Mouse (Mus musculus): ENCODE data around the gene RPS10-NUDT3.
"Not testable (repeated sequence)": the region's sequence is repeated elsewhere in the genome, so short reads cannot be mapped to it uniquely, and the experiment has no call there.

The RPS10-NUDT3 gene

DNA sequence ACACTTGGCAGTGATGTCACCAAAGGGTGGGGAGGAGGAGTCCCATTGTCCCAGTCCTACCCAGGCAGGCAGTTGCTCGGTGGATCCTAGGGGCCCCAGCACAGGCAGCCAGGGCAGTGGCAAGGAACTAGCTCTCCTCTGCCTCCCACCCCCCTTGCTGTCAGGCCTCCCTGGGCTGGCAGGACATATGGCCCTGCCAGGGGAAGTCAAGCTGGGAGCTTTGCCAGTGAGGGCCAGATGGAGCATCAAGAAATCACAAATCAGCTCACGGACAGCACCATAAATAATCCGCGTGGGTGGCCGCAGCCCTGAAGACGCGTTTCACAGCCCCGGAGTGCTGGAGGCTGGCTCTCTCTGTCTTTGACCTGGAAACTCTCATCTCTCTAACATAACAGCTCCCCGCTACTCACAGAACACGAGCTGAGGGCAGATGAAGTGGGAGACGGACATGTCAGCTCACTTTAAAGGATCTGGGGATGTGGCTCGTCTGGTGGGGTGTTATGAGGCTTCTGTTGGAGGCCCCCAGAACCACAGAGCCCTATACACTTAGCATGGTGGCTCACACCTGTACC lies 7.6 kb upstream of the RPS10-NUDT3 start:
- DNase-seq (ENCODE audit: low read depth, low spot score) = no peak

DNA sequence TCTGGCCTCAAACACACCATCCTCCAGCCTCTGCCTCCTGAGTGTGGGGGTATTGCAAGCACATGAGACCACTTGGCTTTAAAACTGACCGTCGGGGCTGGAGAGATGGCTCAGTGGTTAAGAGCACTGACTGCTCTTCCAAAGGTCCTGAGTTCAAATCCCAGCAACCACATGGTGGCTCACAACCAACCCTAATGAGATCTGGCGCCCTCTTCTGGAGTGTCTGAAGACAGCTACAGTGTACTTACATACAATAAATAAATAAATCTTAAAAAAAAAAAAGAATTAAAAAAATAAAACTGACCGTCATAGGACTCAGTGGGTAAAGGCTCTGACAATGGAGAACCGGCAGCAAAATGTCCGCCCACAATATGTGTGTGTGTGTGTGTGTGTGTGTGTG lies 4.8 kb upstream of the RPS10-NUDT3 start:
- not testable (repeated sequence) for DNase-seq (ENCODE audit: low read depth, low spot score)

DNA sequence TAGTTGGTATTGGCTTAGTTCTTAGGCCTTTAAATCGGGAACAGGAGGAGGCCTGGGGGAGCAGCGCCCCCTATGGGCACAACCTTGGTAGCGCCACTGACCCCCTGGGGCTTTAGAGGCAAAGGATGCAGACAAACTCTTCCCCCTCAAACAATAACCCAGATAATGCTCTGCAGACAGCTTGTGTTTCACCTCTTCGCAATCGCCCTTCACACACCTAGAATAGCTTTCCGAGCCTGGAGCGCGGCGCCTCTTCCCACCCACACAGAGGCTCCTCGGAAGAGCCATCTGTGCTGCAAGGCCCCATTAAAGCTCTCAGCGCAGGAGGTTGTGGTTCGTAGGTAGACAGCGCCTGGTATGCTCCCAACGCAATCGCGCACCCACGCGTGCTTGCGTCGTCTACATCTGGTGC lies 3.9 kb upstream of the RPS10-NUDT3 start:
- DNase-seq (ENCODE audit: low read depth, low spot score) = no peak

DNA sequence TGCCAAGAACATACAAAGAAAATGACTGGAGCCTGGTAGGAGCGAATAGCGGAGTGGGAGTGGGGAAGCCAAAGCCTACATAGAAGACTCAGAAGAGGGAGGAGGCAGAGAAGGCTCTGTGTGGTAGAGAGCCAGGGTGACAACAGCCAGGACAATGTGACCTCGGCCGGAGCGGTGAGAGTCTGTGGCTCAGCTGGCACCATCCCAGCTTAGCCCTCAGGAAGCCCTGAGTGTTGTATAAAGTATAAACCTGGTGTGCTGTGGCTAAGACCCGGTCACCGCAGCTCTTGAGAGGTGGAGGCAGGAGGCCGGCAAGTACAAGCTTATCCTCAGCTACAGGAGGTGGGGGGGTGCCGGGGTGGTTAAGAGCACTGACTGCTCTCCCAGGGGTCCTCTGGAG lies 2.3 kb upstream of the RPS10-NUDT3 start:
- DNase-seq (ENCODE audit: low read depth, low spot score) = no peak

DNA sequence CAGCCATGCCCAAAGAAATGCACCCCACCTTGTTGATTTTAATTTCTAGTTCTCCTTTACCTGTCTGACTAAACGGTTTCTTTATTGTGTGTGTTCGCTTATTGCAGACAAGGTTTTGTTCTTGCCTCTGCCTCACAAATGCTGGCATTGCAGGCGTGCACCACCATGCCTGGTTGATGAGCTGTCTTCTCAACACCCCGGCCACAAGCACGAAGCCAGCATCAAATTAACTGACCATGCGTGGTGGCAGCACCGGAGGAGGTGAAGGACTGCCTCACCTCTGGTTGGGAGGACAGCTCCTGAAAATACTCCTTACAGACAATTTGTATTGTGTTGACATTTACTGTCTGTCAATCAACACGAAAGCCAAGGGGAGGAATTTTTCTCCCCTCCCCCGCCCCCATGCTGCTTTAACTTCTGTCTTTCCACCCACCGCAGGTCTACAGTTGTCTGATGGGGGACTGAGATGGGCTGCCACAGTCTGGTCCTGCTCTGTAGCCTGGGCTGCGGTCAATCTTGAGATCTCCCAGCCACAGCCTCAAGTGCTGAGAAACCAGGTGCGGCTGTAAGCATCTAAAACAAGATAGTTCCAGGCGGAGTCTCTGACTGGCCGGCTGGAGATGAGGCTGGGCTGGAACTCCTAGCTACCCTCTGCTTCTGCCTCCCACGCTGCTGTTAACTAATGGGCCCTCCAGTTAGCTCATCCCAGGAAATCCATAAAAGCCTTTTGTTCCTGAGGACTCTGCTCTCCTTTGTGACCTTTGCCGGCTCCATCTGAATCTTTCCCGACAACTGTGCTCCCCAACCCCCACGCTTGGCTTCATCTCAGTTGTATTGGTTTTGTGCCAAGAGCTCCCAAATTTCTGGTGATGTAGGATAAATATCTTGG lies 1.4 kb upstream of the RPS10-NUDT3 start, which contains the start of gene Rps10:
Gene Rps10 (minus strand): TSS at position 538 of the 889 bp plus-strand sequence.
- no peak for DNase-seq (ENCODE audit: low read depth, low spot score)

DNA sequence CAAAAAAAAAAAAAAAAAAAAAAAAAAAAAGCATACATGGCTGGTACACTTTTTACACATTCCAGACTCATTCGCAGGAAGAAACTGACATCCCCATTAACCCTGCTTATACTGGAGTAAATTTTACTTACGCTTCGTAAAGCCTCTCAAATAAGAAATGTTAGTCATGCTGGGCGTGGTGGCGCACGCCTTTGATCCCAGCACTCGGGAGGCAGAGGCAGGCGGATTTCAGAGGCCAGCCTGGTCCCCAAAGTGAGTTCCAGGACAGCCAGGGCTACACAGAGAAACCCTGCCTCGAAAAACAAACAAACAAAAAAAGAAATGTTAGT lies 517 bp upstream of the RPS10-NUDT3 start:
- DNase-seq (ENCODE audit: low read depth, low spot score) = not testable (repeated sequence)

DNA sequence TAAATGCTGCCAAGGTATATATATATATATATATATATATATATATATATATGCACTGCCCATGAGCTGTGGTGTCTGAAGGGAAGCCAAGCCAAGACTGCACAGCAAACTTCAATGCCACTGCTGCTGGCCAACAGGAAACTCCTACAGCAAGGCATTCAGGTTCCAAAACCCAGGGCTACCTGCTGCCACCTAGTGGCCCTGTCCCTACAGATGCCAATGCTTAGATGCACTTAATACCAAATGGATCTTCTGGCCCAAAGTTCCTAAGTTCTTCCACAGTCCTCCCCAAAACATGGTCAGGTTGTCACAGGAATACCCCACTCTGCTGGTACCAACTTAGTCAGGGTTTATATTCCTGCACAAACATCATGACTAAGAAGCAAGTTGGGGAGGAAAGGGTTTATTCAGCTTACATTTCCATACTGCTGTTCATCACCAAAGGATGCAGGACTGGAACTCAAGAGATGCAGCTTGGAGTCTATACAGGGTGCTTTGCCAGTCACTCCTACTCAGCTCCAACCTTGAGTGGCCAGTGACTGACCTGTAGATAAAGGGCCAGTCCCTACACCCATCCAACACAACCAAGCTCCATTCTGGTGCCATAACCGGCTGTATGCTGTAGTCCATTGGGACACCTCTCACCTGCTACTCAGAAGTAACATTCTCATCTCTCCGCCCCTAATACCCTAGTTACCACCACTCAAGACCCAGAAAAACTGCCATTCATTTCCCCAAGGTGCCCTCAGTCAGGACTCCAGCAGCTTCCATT lies 5.6 kb downstream of the RPS10-NUDT3 start:
- DNase-seq (ENCODE audit: low read depth, low spot score) = no peak

DNA sequence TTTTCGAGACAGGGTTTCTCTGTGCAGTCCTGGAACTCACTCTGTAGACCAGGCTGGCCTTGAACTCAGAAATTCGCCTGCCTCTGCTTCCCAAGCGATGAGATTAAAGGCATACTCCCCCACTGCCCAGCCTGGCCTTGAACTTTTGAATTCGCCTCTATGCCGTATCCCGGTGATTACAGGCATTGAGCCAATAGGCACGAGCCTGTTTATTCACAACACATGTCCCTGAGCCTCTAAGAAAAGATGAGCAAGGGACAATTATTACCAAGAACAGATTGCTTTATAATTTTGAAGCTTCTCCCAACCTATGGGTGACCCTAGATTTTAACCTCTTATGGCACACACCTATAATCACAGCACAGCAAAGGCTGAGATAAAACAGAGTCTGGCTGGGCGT lies 6.6 kb downstream of the RPS10-NUDT3 start:
- DNase-seq (ENCODE audit: low read depth, low spot score) = no peak

DNA sequence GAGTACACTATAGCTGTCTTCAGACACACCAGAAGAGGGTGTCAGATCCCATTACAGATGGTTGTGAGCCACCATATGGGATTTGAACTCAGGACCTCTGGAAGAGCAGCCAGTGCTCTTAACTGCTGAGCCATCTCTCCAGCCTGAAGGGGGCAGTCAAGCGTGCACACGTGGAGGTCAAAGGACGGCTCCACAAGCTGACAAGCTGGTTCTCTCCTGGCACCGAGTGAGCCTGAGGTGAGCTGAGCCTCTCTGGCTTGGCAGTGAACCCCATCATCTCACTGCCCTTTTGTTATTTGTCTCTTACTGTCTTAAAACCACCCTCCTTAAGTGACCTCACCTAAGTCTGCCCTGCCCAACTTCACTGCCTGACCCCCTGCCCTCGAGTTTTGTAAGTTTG lies 7.6 kb downstream of the RPS10-NUDT3 start:
- DNase-seq (ENCODE audit: low read depth, low spot score) = no peak

DNA sequence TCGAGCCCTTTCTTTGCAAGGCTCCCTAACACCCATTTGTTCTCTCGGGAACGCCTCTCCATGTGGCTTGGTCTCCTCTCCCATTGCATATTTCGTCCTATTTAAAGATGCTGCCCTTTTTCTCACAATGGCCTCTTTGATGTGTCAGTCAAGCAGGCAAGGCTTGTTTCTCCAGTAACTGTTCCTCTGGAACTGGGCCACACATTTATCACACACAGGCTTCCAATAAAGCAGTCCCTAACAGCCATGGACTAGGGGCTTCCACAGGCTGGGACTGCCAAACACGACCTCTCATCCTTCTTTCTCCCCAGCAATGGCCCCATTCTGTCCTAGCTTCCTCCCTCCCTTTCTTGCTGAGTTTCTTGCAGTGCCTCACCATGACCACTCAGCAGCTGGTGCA lies 8.3 kb downstream of the RPS10-NUDT3 start:
- DNase-seq (ENCODE audit: low read depth, low spot score) = no peak

DNA sequence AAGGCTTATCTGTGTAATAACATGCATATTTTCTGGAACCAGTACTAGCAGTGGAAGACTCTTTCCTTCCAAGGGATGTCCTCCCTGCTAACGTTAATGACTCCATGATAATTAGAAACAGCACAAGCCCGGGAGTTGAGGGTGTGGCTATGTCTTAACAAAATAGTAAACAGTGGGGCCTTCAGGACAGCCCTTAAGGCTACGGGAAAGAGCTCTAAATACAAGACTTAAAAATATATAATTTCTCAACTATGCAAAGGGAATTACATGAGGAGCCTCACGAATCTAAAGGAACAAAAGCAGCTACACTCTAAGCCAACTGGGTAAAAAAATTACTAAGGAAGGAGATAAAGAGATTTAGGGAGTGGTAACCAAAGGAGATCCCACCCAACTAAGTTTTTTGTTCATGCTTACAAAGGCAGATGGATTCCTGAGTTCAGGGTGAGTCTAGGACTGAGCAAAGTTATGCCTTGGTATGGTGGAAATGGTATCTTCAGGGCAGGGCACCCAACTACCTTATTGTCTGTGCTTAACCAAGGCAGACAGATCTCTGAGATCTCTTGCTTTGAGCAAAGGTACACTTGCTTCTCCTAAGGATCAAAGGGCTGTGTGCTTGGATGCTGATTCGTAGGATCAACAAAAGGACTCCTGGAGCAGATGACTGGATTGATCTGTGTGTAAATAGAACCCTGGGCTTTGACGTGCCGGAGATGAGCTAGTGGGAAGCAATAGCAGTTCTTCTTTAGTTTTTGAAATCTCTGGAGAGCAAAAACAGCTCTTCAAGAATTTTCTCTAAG lies 9.4 kb downstream of the RPS10-NUDT3 start:
- DNase-seq (ENCODE audit: low read depth, low spot score) = no peak

DNA sequence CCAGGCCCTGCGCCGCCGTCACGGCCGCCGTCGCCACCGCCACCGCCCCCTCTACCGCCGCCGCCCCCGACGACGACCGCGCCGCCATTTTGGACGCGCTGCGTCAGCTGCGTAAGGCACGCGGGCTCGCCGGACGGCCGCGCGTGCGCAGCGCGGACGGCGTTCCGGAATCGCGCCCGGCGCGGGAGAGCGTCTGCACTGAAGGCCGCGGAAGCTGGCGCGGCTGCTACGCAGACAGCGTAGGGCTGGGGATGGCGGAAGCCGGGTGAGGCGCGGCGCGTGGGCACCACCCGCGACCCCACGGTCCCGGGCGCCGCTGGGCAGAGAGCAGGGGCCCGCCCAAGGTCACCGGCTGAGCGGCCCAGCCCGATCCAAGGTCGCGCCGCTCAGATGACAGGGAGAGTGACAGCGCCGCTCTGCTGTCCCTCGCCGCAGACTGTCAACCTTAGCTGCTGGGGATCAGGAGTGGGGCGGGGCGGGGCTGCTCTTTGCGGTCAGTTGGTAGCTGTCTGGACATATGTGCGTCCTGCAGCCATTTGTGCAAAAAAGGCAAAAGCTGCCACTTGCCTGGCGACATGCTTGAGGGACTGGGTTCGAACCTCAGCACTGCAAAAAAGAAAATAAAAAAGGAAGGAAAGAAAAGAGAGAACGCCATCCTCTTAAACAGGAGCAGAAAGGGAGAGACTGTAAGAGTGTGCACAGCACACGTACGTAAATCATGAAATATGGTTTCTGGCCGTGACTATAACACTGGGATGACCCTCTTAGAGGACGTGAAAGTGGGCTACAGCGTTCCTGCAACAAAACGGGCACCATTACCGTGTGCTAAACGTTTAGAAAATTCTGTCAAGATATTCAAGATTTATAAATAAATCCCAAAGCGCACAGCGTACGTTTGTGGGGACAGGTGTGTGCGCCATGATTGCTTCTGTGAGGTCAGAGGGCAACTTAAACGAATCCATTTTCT lies 11.4 kb downstream of the RPS10-NUDT3 start, which contains the start of gene Nudt3:
Gene Nudt3 (minus strand): TSS at position 136 of the 967 bp plus-strand sequence.
- DNase-seq (ENCODE audit: low read depth, low spot score) = peak; percentile 74

DNA sequence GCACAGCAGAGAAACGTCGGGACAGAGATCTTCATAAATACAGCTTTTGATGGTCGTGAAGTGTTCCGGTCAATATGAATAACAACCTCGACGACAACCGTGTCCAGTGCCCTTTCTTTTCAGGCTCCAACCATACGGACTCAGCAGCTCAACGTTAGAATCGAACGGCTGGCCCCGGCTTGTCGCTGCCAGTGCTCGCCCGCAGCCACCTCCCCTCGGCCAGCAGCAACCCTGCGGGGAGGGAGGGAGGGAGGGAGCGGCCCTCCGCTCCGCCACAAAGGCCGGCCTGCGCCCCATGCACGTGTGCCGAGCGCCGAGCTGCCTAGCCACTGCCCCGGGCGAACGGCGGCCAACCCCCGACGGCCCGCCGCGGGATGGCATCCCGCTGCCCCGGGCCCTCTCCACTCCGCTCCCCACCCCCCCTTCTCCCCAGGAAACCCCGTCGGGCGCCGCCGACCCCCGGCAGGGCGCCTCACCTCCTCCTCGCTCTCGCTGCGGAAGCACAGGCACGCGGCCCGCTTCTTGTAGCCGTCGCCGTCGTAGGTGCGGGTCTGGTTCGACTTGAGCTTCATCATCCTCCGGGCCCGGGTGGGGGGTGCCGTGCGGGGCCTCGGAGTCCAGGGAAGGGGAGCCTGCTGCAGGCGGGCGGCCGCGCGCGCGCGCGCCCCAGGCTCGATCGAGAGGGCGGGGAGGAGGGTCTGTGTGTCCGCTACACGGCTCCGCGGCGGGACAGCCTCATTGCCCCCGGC lies 12.2 kb downstream of the RPS10-NUDT3 start:
- DNase-seq (ENCODE audit: low read depth, low spot score) = no peak

DNA sequence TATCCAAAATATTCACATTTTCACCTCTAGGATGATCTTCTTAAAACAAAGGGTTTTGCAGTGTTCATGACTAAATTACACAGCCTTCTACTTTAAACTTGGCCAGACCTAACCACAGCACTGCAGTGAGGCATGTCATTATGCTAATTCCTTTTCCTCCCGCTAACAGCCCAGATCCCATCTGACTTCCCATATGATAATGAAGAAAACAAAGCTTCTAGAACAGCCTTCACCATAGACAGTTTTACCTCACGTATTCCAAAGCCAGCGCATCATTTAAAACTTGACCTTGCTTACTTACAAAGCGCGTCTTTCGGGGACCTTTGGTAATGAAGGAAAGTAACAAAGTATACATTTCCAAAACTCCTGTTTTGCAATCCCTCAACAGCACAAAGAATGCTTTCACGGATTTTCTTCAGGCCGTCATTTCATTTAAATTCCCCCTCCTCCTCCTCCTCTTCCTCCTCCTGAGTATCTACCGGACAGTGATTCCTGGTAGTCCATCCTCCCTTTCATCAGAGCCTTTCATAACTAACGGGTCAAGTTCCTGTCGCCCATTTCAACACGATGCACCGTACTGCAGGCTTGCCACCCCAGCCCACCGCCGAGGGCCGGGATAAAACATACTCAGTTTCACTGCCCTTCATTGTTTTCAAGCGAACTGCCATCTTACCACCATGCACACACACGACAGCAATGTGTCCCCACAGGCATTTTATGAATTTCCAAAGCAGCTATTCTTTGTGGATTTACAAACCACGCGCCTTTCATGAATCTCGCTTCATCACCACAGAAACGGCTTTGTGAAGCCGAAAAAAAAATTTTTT lies 13.1 kb downstream of the RPS10-NUDT3 start:
- no peak for DNase-seq (ENCODE audit: low read depth, low spot score)

DNA sequence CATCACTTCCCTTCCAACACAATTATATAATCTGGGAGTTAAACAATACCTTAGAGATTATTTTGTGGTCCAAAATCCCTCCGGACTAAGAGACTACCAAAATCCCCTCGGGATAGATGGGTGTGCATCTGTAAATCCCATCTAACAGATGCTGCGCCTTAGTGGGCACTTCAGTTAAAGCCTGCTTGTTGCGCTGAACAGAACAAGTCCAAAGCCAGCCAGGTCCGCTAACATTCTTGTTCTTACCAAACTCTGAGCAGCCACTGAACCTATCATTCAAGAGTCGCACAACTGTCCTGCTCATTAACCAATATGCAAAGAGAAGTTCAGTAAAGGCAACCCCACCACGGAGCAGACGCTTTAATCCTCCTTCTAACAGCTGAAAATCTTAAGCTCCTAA lies 13.9 kb downstream of the RPS10-NUDT3 start:
- no peak for DNase-seq (ENCODE audit: low read depth, low spot score)

DNA sequence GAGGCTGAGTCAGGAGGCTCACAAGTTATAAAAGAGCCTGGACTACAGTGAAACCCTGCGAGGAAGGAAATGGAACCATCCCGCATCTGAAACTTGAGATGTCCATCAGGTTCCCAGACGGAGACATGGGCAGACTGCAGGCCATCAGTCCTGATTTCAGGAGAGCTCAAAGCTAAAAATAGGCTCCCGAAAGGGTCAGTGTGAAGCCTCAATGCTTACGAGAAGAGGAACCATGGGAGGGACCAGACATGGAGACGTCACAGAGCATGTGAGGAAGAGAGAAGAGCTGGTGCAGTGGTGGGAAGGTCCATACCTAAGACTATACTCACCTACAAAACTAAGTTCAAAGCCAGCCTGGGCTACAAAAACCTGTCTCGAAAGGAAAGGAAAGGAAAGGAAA lies 19.6 kb downstream of the RPS10-NUDT3 start:
- DNase-seq (ENCODE audit: low read depth, low spot score) = no peak

DNA sequence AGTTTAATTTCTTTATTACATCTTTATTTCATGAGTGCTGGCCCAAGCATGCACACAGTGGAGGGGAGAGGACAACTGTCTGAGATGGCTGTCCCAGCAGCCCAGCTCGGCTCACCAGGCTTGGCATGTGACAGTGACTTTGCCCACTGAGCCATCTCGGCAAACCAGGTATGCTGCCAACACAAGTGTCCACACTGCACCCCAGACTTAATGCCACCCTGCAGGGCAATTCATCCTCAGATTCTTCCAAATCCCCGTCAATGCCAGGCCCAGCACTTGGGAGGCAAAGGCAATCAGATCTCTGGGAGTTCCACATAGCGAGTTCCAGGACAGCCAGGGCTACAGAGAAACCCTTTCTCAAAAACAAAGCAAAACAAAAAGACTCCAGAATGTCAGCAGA lies 22.0 kb downstream of the RPS10-NUDT3 start:
- no peak for DNase-seq (ENCODE audit: low read depth, low spot score)

DNA sequence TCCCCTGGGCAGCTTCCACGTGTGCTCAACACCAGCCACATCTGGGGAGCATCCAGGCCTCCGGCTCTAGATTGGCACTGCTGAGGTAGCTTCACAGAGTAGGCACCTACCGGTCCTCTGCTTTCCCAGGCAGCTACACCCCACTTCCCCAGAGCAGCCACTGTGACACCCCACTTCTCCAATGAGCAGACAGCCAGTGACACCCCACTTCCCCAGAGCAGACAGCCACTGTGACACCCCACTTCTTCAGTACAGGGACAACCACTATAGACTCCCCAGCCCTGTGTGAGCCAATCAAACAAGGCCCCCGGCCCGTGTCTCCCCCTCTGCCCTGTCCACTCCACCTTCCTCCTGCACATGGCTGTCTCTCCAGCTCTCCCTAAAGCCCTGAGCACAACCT lies 23.0 kb downstream of the RPS10-NUDT3 start:
- no peak for DNase-seq (ENCODE audit: low read depth, low spot score)

DNA sequence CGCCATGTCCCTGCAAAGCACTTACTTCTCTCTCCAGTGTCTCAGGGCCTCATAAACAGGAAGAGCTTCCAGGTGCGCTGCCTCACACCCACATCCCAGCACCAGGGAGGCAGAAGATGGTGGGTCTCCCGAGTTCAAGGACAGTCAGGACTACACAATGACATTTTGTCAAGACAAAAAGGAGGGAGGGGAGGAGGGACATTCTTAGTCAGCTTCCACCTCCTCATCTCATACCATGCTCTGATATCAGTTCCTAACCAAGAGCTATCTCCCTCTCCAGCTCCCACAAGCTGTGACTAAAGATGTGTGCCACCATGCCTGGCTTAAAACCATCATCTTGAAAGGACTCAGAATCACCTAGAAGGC lies 23.5 kb downstream of the RPS10-NUDT3 start:
- DNase-seq (ENCODE audit: low read depth, low spot score) = no peak
